Mouse (Mus musculus): ENCODE measurements around the gene Stk35.

Gene Stk35

DNA sequence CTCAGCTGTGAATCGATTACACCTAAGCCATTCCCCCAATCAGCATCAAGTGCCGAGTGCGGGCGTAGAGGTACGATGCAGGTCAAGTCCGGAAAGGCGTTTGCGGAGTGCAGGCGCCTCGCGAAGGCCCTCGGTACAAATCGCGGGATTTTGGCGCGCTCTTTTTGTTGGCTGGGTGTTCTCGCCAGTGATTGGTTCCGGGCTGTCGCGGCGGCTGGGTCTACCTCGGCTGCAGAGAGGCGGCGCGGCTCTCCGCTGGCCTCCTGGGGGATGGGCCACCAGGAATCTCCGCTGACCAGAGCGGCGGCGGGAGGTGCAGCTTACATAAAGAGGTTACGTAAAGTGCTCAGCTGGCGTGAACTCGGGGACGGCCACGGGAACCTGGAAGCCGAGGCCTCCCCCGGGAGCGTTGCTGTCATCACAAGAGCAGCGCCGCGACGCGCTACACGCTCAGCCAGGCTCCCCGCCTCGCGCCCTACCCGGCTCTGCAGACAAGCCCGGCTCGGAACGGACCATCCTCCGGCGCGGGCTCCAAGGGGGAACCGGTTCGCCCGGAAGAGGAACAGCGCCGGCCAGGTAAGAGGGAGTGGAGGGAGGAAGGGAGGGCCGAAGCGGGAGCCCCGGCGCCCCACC, at the start of gene Stk35:
TSS of gene Stk35 (plus strand) at position 247 of the 633 bp plus-strand sequence.
- peak; percentile 90 to 93 for DNase-seq

DNA sequence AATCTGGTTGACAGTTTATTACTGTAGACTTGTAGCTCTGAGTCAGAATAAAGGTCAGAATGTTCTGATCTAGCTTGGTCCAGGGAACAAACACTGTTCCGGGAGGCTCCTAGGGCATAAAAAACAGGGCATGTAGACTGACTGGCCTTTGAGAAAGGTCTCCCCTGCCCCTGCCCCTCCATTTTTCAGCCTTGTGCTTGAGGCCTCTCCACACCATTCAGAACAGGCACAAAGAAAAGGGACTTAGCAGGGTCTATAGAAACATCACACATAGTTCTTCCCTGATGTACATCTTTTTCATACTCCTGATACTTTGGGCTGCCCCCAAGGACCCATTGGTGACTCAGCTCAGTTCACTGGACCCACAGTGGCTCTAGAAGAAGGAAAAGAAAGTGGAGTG, 18.3 kb upstream of the Stk35 start:
- no peak for DNase-seq

DNA sequence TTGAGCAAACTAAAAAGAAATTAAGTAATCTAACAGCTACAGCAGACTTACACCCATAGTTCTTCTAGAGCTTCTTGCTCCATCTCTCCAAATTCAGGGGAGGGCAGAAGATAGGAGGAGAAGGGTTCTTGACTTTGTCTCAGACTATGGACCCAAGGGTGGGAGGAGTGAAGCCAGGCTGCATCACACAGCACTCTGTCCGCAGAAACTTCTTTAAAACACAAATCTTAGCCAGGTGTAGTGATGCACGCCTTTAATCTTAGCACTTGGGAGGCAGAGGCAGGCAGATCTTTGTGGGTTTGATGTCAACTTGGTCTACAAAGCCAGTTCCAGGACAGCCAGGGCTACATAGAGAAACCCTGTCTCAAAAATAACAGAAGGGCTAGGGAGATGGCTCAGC, 3.8 kb upstream of the Stk35 start:
- DNase-seq, result no peak

DNA sequence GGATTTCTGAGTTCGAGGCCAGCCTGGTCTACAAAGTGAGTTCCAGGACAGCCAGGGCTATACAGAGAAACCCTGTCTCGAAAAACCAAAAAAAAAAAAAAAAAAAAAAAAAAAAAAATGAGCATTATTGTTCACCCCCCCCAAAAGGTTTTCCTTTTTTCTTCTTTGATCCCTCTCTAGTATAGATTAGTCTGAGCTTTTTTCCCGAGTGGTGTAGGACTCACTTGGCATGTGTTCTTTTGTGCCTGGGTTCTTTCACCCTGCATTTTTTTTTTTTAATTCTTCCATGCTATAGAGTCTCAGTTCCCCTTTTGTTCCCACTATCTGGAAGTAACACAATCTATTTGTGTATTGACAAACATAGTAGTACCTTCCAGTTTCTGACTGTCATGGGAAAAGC, 2.6 kb upstream of the Stk35 start:
- no peak for DNase-seq

DNA sequence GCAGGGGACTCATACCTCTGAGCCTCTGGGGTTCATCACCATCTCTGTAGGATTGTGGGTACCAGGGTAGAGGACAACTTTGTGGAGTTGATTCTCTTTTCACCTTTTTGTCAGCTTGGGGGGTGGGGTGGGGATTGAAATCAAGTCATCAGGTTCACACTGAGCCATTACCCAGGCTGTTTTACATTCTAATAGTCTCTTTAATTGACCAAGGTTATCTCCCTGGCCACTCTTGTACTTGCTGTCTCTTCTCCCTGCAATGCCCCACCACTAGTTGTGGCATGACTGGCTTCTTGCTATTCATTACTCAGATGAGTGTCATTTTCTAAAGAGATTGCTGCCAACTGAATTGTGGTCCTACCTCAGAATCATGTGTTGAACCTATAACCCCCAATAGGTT, 1.9 kb upstream of the Stk35 start:
- no peak for DNase-seq

DNA sequence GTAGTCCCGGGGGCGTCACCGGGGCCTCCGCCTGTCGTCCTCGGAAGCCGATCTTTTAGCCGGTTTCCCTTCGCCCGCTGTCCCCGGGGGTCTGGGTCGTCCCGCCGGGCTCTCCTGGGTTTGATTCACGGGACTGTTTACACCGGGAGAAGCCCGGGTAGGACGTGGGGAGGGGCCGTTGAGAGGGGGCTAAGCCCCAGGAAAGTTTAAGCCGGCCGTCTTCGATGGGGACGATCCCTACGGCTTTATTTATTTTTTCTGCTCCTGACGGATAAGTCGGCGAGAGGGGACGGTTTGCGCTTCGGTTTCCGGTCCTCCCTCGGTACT, 550 bp downstream of the Stk35 start:
- DNase-seq, result no peak

DNA sequence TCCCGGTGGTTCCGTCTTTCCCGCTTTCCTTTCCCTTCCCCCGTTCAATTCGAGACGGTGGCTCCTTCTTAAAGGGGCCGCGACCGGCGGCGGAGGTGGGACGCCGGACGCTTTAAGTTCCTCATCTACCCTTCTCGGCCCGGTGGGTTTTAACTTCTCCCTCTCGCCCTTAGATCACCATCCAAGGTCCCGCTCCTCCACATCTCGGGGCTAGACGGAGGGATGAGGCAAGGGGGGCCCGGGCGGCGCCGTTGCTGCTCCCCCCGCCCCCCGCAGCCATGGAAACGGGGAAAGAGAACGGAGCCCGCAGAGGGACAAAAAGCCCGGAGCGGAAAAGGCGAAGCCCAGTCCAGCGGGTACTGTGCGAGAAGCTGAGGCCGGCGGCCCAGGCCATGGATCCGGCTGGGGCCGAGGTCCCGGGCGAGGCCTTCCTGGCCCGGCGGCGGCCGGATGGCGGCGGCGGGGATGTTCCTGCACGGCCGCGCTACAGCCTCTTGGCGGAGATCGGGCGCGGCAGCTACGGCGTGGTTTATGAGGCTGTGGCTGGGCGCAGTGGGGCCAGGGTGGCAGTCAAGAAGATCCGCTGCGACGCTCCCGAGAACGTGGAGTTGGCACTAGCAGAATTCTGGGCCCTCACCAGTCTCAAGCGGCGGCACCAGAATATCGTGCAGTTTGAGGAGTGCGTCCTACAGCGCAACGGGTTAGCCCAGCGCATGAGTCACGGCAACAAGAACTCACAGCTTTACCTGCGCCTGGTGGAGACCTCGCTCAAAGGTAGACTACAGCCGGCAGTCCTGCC, 1.1 kb downstream of the Stk35 start:
- peak; percentile 97 for DNase-seq

DNA sequence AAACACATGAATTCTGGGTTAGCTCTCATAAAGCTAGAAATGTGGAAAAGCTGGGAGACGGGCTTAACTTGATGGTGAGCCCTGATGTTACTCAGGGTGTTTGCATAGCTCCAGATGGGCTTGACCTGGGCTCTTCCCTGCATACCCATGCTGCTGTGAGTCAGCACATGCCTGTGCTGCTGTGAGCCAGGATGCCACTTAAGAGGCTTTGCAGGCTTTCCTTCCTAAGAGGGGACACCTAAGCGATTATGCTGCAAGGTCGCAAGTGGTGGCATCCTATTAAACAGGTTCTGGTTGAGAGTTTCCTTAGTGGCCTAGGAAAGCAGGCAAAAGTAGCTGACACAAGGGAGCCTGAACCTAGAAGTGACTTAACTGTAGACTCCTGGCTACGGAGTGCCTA, 5.2 kb downstream of the Stk35 start:
- DNase-seq, result no peak

DNA sequence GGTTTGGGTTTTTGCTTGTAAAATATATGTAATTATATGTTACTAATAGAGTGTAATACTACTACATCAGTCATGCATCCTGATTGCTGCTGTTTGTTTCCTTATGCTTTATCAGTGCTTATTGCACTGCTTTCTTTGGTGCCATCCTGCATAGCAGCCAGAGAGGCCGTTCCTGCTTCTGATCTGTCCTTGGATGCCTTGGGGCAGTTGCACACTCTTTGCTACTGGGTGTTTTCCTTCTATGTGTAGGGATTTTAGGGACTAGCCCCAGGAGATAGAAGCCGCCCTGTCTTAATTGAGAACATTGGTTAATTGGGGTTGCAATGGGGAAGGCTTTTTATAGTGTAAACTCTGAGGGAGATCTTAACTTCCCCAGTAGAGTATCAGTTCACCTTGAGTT, 6.2 kb downstream of the Stk35 start:
- no peak for DNase-seq

DNA sequence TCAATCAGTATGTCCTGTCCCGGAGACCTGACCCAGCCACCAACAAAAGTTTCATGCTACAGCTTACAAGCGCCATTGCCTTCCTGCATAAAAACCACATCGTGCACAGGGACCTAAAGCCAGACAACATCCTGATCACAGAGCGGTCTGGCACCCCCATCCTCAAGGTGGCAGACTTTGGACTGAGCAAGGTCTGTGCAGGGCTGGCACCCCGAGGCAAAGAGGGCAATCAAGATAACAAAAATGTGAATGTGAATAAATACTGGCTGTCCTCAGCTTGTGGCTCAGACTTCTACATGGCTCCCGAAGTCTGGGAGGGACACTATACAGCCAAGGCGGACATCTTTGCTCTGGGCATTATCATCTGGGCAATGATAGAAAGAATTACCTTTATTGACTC, 10.2 kb downstream of the Stk35 start:
- DNase-seq, result no peak

DNA sequence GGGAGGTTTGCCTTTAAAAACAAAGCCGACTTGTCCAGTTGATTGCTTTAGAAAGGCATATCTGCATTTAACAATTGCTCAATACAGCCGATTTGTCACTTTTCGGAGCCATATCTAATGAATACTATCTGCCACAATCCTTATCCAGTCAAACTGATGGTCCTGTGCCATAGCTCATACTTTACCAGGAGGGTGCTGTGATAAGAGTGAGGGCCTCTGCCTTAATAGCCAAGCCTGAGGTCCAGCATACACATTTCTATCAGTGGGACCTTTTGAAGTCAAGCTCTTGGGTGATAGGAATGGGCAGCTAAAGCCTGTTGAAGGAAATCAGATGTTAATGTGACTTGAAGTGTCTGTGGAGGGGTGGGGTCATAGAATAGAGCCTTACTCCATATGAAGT, 13.7 kb downstream of the Stk35 start:
- no peak for DNase-seq

DNA sequence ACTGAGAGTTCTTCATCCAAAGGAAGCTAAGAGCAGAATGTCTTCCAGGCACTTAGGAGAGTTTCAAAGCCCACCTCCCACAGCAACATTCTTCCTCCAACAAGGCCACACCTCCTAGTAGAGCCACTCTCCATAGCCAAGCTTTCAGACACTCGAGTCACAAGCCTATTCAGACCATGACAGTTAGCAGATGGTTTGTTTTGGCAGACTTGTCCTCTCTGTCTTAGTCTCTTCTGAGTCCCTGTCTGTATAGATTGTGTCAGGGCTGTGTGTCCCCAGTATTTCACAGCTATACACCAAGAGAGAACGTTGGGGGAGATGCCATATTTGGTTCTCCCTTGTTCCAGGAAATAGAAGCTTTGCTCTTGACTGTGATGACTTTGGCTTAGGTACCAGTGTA, 14.8 kb downstream of the Stk35 start:
- DNase-seq, result no peak

DNA sequence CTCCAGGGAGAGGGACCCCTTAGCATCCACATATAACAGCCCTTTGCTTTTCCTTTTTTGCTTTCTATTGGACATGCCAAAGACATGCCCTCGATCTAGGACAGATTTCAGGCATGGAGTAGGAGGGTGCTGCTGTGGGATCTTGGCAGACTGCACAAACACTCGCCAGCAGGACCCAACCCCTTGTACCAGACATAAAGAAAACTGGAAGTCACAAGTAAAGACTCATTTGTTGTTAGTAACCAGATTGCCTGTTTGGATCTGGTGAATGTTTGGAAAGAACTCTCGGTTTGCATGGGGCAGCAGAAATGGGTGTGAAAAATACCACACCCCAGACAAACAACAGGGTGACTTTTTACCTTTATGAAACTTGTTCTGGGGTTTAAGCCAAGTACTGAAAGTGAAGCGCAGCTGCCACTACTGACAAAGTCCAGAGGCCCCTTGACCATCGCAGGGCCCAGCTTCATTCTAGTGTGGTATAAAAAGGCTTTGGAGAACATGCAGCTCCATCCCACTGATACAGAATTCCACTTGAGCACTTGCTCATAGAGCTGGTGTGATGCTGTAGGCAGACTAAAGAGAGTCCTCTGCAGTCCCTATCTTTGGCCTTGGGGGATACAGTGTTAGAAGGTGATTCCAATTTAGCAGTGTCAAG, 17.4 kb downstream of the Stk35 start:
- DNase-seq, result no peak

DNA sequence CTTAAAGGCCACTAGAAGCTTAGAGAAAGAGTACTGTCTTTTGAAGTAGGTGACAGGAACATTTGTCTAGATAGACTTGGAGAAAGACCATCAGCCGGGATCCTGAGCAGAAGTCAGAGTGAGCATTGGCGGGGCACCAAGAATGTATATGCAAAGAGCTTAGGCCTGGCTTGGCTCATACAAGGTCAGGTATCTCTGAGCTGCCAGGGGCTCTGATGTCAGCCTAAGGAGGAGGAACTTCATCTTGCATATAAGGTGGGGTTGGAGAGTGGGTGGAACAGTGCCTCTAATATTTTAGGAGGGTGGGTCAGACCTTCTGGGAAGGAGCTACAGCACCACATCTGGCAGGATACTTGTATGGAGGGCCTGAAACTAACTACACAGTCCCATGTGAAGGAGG, 18.6 kb downstream of the Stk35 start:
- DNase-seq, result peak in 1 of 2 experiments; percentile 15

DNA sequence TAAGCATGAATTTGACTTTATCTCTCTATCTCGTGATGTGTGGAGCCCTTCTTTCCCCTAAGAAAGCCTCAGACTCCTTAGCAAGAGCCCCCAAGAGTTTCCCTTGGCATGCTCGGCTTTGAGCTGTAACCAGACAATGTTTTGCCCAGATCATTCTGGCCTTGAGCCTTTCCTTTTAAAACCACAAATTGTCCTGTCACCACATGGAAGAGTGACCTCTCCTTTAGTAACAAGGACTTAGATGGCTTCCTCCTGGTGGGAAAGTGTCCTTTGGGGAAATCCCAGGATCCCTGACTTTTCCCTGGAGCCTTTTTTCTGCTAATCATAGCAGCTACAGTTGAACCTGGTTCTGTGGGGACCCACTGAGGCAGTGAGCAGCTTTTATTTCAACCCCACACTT, 19.2 kb downstream of the Stk35 start:
- DNase-seq, result no peak

DNA sequence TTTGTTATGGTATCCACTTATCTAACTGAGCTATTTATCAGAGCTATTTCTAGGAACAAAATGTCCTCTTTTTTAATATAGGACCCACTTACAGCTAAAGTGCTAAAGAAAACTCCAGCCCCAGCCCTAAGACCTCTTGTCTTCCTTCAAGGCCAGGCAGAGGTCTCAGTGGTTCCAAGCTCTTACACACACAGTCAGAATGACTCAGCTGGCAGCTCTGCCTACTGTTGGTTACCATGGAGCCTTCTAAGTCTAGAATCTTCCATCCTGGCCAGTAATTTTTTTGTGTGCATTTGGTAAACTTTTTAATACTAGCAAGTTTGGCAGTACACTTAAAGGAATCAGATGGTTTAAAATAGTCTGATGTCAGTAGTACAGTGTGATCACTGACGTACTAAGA, 19.6 kb downstream of the Stk35 start:
- DNase-seq, result no peak

DNA sequence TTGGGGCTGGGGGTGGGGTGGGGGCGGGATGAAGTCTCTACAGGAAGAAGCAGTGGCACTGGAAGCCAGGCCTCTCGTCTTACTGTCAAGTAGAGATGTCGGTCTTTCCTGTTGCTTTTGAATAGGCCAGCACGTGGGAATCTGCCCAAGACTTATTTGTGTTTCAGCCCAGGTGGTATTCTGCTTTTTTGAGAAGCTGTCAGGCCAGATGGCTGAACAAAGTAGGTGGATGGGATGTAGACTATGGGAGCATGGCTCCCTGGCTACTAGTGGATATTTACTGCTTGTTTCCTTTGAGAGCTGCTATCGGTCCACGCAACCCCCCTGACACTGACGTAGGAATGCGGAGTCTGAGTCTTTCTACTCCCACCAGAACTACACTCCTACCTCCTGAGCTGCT, 20.7 kb downstream of the Stk35 start:
- peak in 1 of 2 experiments; percentile 41 for DNase-seq

DNA sequence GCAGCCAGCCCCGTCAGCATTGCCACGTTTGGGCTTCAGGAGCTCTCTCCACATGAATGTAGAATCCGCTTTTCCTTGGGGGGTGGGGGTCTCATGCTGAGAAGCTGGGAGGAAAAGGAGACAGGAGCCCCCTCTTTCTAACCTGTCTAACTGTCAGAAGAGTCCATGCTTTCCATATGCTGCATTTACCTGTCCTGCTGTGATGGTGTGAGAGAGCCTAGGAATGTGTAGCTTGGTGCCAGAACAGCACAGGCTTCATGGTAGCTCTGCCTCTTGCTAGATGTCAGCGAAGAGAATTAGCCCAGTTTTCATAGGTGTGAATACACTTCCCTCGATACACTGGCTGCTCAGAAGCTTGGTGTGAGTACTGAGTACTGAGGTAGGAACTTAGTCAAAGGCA, 21.3 kb downstream of the Stk35 start:
- DNase-seq, result peak in 1 of 2 experiments; percentile 40

DNA sequence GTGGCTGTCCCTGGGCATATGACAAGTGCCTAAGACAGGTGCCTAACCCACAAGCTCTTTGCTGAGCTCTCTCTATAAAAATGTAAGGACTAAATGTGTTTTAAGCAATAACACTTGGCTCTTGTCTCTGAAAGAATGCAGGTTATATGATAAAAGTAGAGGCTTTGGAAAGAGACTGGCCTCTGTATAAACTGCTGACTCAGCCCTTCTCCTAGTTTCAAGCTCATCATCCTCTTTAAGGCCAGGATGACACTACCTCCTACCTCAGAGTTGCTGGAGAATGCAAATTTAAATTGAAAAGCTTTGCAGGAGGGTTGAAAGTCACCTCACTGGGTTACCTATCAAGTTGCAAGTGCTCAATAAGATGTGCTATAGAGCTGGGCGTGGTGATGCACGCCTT, 23.0 kb downstream of the Stk35 start:
- DNase-seq, result no peak

DNA sequence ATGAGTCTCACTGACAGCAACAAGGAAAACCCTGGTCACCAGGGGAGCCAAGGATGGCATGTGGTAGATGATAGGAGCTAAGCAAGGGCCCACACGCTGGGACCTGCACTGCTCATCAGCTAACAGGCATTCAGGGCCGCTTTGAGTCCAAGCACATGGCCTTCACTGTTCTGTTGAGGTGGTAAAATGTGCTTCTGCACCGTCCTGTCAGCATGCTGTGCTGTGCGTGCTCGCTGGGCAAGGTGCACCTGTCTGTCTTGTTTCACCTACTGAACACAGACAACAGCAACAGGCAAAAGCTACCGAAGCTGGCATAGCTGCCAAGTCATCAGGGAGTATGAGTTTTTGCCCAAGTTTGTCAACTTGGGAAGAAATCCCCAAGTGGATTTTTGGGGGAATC, 23.9 kb downstream of the Stk35 start:
- peak in 1 of 2 experiments; percentile 18 for DNase-seq

DNA sequence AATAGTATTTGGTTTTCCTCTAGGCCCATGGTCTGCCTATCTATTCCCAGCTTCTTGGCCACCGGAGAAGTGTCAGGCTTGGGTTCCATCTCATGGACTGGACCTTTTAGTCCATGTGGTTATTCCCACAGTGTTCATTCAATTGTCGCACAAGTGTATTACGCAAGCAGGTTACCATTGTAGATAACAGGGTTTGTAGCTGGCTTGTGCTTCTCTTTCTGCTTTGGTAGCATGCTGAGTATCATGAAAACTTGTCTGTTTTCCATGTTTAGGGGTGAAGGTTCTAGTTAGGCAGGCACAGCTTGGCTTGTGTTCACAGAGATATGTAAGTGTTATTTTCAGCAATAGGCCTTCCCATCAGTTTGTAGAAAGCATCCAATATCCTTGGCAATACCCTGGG, 25.8 kb downstream of the Stk35 start:
- no peak for DNase-seq

DNA sequence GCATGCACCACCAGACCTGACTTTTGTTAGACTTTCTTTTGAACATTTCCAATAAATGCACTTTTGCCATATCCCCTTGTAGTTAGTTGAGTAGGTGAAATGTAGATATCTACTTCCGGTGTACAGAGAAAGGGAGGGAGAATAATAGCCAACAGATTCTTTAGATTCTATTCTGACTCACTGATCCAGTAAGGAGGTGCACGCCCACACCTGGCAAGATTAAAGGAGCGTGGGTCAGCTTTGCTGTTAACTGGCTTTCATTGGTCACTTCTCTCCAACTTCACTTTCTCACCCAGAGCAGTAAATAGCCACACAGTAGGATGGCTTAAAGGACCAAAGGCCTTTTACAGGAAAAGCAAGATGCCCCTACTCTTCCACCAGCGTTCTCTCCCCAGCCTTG, 32.7 kb downstream of the Stk35 start:
- no peak for DNase-seq

DNA sequence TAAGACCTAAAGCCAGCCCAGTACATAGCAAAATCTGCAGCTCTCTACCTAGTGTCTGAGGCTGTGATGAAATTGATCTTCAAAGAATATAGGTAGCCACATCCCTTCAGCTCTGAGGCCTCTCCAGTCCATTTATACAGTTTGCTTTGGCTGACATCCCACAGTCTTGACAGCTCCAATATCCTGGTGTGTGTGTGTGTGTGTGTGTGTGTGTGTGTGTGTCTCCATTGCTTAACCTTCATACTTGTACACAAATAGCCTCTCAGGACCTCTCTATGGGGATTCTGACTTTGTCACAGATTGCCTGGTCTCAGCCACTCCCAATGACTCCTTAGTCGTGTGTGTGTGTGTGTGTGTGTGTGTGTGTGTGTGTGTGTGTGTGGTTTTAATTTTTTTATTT, 33.9 kb downstream of the Stk35 start:
- DNase-seq, result peak in 1 of 2 experiments; percentile 26

DNA sequence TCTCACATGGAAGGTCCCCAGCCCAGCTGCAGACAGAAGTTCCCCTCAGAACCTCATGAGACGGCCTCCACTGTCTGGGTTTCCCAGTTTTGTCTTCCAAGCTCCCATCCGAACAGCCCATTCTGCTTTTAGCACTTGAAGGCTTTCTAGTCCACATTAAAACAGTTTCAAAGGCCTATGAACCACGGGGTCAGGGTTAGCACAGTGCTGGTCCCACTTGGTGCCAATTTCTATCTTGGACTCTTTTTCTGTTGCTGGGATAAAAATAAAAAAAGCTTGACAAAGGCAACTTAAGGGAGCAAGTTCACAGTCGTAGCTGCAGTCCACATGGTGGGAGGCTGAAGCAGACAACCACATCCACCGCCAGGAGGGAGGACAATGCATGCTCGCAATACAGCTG, 34.6 kb downstream of the Stk35 start:
- no peak for DNase-seq
